Mouse (Mus musculus) olfactory bulb, adult 2 months (tissue): ENCODE data around the gene Slx4ip. TPM values are rescaled to one million over a fixed set of nuclear protein-coding genes. Genes with fewer than 3 reads are reported as not detected.

Experiments
- H3K27ac ChIP-seq: fragments of 200-500 bp; 2 replicates; pipeline ENCODE4 v1.5.1; 2012; ENCODE audit warnings: low read depth, low read length; ENCODE audit not compliant: insufficient read depth
- H3K4me1 ChIP-seq: fragments of 200-500 bp; 2 replicates; pipeline ENCODE4 v1.6.1; 2012; ENCODE audit warnings: low read length; ENCODE audit not compliant: control insufficient read depth, insufficient read depth
- H3K4me3 ChIP-seq: fragments of 200-500 bp; 2 replicates; pipeline ENCODE4 v1.5.1; 2012; ENCODE audit warnings: mild to moderate bottlenecking, low read depth, low read length, moderate library complexity; ENCODE audit not compliant: insufficient read depth
- CTCF ChIP-seq: fragments of 200-500 bp; IDR thresholded peaks from 2 replicates; pipeline ENCODE4 v1.5.1; 2012; ENCODE audit warnings: low read depth, mild to moderate bottlenecking, low read length, moderate library complexity; ENCODE audit not compliant: insufficient read depth
- POLR2A ChIP-seq: fragments of 200-500 bp; IDR thresholded peaks from 2 replicates; pipeline ENCODE4 v1.6.1; 2012; ENCODE audit warnings: mild to moderate bottlenecking, low read depth, low read length, moderate library complexity; ENCODE audit not compliant: insufficient read depth
- WGBS: fragments of 180-500 bp; shearing (Covaris S2); methylation state at CpG from one replicate; pipeline ENCODE4 v1.1.7; 2018; 5-methylcytosine and 5-hydroxymethylcytosine counted together
- polyA plus RNA-seq: library from polyadenylated mRNA; stranded (reverse); fragments of >200 nt; gene quantifications from 2 replicates; pipeline ENCODE4 v1.2.4, GENCODE M21; 2012; ENCODE audit warnings: low replicate concordance; ENCODE audit not compliant: missing spikeins, insufficient read depth, insufficient read length

Slx4ip gene
- polyA plus RNA-seq, 1 experiment: not detected

DNA sequence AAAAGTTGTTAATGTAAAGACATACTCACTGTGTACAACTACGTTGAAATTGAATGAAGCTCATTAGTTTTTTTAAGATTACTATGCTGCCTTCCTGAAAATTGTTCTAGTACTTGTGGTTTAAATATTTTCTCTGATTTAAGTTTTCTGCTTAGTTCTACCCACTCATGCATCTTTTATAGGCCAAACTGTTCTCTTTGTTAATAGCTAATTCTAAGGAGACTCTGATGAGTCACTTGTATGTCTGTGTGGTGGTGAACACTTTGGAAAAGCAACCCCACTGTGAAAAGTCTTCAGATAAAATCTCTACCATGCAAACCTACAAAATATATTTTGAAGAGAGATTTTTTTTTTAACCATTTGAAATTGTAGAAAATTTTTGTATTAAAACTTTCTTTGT is 47.2 kb downstream of the Slx4ip start:
- peaks cover 2% of the 10 kb centered on the region; the same call in 1 of the 2 replicates for H3K4me1 ChIP-seq
- peak overlapping the region; percentile 75; the same call in 1 of the 2 replicates for H3K27ac ChIP-seq
- 52% methylated on average over 1 of the region's 1 CpGs for WGBS
- TF ChIP-seq POLR2A (no peak), CTCF (no peak)
- no peak overlapping the region for H3K4me3 ChIP-seq

DNA sequence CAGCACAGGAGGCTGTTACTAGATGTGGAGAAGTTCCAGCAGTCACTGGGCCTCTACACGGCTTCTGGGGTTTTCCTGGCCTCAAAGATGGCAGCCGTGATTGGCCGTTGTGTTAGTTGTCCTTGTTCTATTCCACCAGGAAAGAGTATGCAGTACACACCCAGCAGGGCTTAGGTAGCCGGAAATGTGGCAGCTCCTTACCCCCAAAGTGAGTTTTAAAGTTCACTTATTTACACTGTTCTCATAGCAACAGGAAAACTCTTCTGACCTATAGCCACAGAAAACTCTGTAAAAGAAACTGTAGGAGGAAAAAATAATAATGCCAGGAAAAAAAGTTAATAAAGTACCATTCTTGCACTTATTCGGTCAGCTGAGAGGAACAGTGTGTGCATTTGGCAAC is 55.3 kb downstream of the Slx4ip start:
- no peak overlapping the region for H3K27ac ChIP-seq

DNA sequence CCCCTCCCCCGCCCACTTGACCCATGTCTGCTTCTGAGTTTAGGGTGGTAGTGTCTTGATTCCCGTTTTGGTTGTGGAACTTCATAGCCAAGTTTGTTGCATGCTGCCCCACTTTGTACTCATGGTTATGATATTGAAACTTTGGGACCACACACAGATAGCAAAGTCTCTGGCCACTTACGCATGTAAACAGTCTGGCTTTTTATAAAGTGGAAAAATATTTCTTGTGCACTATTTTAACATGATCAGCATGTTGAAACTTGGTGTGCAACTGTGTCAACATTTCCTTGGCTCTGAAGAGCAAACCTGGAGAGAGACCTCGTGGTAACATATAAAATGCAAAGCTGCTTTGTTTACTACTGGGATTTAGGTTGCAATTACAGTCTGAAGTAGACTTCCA is 56.5 kb downstream of the Slx4ip start:
- H3K27ac ChIP-seq: no peak overlapping the region
- H3K4me1 ChIP-seq: no peaks in the 10 kb centered on the region
- H3K4me3 ChIP-seq: no peak overlapping the region
- WGBS: 83% methylated on average over 4 of the region's 4 CpGs
- TF ChIP-seq POLR2A: no peak
- no peak for TF ChIP-seq CTCF

More for the DNA sequence above, 55.3 kb downstream of the Slx4ip start:
- H3K4me1 ChIP-seq: no peaks in the 10 kb centered on the region
- no peak for TF ChIP-seq POLR2A
- TF ChIP-seq CTCF: no peak
- no peak overlapping the region for H3K4me3 ChIP-seq
- WGBS: 94% methylated on average over 5 of the region's 5 CpGs

- 49% methylated on average over 5 of the region's 5 CpGs for WGBS
- no peak overlapping the region for H3K4me3 ChIP-seq
- no peak overlapping the region for H3K27ac ChIP-seq
- no peaks in the 10 kb centered on the region for H3K4me1 ChIP-seq
- TF ChIP-seq CTCF (no peak), POLR2A (no peak)
Observed at GRCm38 (mm10) chr2:136947937-136948336, 56.9 kb downstream of the Slx4ip start.

DNA sequence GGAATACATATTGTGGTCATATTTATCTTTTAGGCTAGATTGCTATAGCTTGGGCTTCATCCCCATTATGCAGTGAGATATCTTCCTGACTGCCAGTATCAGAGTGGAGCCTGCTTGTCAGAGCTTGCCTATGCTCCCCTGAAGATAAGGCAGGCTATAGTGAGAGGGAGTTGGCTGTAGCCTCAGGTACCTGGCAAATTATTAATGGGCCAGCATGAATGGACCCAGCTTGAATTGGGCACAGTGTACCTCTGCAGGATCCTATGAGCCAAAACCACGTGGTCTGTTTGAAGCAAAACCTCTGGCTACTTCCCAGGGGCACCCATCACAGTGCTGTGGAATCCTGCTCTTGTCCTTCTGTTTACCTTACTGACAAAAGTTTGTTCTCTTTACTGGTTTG is 61.2 kb downstream of the Slx4ip start:
- TF ChIP-seq POLR2A (no peak), CTCF (no peak)
- WGBS: 39% methylated on average over 1 of the region's 1 CpGs
- H3K4me1 ChIP-seq: no peaks in the 10 kb centered on the region
- no peak overlapping the region for H3K27ac ChIP-seq
- no peak overlapping the region for H3K4me3 ChIP-seq

DNA sequence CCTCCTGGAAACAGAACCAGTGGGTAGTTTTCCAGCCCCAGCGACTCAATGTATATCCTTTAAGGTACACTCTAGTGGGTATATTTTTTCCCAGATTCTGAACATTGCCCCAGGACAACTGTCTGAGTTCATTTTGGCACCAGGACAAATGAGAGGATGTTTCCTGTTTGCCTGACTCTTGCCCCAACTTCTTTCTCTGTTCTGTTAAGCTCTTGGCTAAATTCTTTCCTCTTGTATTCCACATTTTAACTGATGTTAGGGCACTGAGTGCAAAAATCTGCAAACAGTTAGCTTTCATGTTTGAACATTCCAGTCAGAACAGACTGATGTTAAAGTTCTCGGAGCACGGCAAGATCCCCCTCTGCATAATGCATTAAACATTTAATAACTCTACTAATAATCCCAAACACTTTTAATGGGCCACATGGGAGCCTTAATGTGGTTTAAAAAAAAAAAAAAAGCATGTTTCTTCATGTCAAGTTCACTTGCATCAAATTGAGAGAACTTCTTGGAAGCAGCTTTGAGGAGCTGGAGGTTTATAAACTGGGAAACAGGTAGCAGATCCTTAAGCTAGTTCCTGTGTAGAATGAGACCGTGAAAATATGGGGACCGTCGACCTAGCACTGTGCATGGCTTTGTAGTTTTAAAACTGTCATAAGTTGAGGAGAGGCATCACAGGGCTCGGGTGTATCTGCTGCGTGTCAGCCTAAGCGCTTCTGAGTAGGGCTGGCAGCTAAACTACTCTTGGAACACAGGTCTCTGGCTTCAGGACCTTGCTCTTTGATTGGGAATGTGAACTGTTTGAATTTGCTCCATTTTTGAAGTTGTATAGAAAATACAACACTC is 64.9 kb downstream of the Slx4ip start:
- H3K4me3 ChIP-seq: no peak overlapping the region
- no peak overlapping the region for H3K27ac ChIP-seq
- 90% methylated on average over 9 of the region's 9 CpGs for WGBS
- no peaks in the 10 kb centered on the region for H3K4me1 ChIP-seq
- TF ChIP-seq POLR2A: no peak
- TF ChIP-seq CTCF: no peak

GRCm38 (mm10) chr2:136958697-136959096 is 67.7 kb downstream of the Slx4ip start:
- Histone ChIP-seq H3K4me1 (no peaks in the 10 kb centered on the region), H3K4me3 (no peak overlapping the region), H3K27ac (no peak overlapping the region)
- 89% methylated on average over 3 of the region's 3 CpGs for WGBS
- TF ChIP-seq POLR2A: no peak
- TF ChIP-seq CTCF: no peak

DNA sequence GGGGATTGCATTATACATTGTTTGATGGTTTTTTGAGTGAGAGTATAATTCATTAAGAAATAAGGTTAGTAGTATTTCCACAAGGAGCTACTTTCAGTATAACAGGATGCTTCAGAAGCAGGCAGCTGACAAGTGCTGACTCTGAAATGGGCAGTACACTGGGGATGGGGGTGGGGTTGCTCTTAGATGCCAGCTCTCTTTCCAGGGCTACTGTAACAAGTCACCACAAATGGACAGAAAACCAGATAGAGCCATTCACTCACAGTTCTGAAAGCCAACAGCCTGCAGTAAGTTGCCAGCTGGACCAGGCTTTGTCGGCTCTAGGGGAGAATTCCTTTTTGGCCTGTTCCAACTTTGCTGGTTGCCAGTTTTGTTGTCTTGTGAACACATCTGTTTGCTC is 84.8 kb downstream of the Slx4ip start:
- TF ChIP-seq CTCF: no peak
- no peak for TF ChIP-seq POLR2A
- 77% methylated on average over 1 of the region's 1 CpGs for WGBS
- Histone ChIP-seq H3K4me3 (no peak overlapping the region), H3K27ac (no peak overlapping the region), H3K4me1 (peaks cover 2% of the 10 kb centered on the region; the same call in 1 of the 2 replicates)

DNA sequence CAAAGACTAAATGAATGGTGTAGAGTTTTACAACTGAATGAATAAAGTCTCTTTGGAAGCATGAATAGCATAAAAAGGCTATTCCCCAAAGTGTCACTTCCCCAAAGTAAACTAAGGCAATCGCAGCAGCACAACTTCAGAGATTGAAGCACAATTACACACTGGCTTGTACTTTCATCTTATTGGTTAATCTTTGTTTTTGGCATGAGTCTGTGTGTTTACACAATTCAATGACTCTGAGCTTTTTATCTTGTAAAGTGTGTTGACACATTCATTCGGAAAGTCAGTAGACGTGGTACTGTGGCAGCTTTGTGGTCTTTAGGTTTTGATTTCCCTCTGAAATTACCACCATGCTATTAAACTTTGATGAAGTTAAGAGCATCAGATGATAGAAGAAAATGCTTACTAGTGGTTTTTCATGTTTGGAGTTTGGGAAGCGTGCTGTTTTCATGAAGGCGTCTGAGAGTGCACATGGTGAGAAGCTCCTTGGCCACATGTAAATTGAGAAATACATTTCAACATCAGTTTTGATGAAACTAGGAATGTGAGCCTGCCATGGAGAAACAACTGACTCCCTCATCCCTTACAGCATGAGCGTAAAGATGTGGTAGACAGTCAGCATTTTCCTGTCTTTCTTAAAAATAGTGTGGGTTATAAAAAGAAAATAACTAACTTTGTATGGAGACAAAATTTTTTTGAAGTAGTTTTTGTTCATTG is 88.2 kb downstream of the Slx4ip start:
- Histone ChIP-seq H3K4me3 (no peak overlapping the region), H3K27ac (no peak overlapping the region), H3K4me1 (peaks cover 6% of the 10 kb centered on the region)
- WGBS: 85% methylated on average over 6 of the region's 6 CpGs
- TF ChIP-seq CTCF (no peak), POLR2A (no peak)
